Mouse (Mus musculus) neural tube, embryonic 13.5 days (tissue): ENCODE measurements around the gene Mknk2. TPM values are rescaled to one million over a fixed set of nuclear protein-coding genes. Genes with fewer than 3 reads are reported as not detected.

Experiments
- ATAC-seq: fragments of 200-750 bp; cut with Nextera tagmentation; 2 replicates; pipeline ENCODE4 v1.8.0; 2017; ENCODE audit warnings: low read depth, mild to moderate bottlenecking, moderate TSS enrichment, moderate library complexity
- H3K27ac ChIP-seq: fragments of 300-500 bp; sonication (generic); replicated peaks from 2 replicates; pipeline ENCODE4 v1.5.1; 2015; ENCODE audit warnings: moderate library complexity, mild to moderate bottlenecking, inconsistent platforms
- H3K27me3 ChIP-seq: fragments of 300-500 bp; sonication (generic); 2 replicates; pipeline ENCODE4 v1.6.1; 2015; ENCODE audit warnings: mild to moderate bottlenecking, inconsistent platforms
- H3K36me3 ChIP-seq: fragments of 300-500 bp; sonication (generic); 2 replicates; pipeline ENCODE4 v1.6.1; 2015; ENCODE audit warnings: mild to moderate bottlenecking, inconsistent platforms
- H3K4me1 ChIP-seq: fragments of 300-500 bp; sonication (generic); replicated peaks from 2 replicates; pipeline ENCODE4 v1.6.1; 2015; ENCODE audit warnings: inconsistent platforms
- H3K4me2 ChIP-seq: fragments of 300-500 bp; sonication (generic); 2 replicates; pipeline ENCODE4 v1.6.1; 2015; ENCODE audit warnings: inconsistent platforms, mild to moderate bottlenecking, moderate library complexity
- H3K4me3 ChIP-seq: fragments of 300-500 bp; sonication (generic); 2 replicates; pipeline ENCODE4 v1.5.1; 2015; ENCODE audit warnings: mild to moderate bottlenecking, inconsistent platforms
- H3K9ac ChIP-seq: fragments of 300-500 bp; sonication (generic); 2 replicates; pipeline ENCODE4 v1.6.1; 2015; ENCODE audit warnings: moderate library complexity, mild to moderate bottlenecking, inconsistent platforms
- H3K9me3 ChIP-seq: fragments of 300-500 bp; sonication (generic); 2 replicates; pipeline ENCODE4 v1.6.1; 2016; ENCODE audit warnings: inconsistent platforms
- WGBS: fragments of 180-500 bp; shearing (Covaris S2); methylation state at CpG from one replicate; pipeline ENCODE4 v1.1.7; 2015; 5-methylcytosine and 5-hydroxymethylcytosine counted together
- polyA plus RNA-seq: library from polyadenylated mRNA; unstranded; fragments of >200 nt; fragmentation: Nextera tagmentation; extraction: Ambion mirVana; gene quantifications from 2 replicates; pipeline ENCODE4 v1.2.1, GENCODE M21; 2015

Mknk2 gene
- polyA plus RNA-seq, 1 experiment from 2014 or later, result 61.4 TPM

DNA sequence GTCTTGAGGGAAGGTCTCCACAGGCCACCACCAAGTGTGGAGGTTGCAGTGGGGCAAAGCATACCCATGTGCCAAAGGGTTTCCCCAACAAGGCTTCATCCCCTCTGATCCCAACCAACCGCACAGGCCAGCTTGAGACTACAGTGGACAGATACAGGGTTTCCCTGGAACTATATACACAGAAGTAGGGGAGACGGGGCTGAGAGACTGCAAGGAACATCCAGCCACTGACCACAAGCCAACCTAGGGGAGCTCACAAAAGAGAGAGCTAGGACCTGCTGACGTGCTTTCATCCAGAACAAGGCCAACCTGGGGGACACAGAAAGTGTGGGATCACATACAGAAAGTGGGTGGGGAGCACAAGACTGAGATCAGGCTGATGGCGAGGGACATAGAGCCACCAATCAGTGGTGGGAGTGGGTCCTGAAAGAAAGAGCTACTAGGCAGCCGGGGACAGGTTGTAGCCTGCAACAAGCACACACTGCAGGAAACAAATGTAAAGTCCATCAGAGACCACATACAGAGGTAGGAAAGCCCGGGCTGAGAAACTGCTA is 3.0 kb downstream of the Mknk2 start:
- H3K9ac ChIP-seq, result peak overlapping the region; percentile 98
- peak overlapping the region; percentile 99 for H3K4me3 ChIP-seq
- WGBS, result 25% methylated on average over 6 of the region's 6 CpGs
- no peaks in the 10 kb centered on the region for H3K27me3 ChIP-seq
- H3K9me3 ChIP-seq, result no peaks in the 10 kb centered on the region
- peak overlapping the region; percentile 88 for H3K27ac ChIP-seq
- H3K36me3 ChIP-seq, result peaks cover 28% of the 10 kb centered on the region
- H3K4me1 ChIP-seq, result peaks cover 81% of the 10 kb centered on the region
- peak overlapping the region; percentile 86 for H3K4me2 ChIP-seq
- ATAC-seq, result no peak

GRCm38 (mm10) chr10:80674161-80674711 is 3.7 kb downstream of the Mknk2 start:
- no peak overlapping the region for H3K27ac ChIP-seq
- H3K9ac ChIP-seq, result peak overlapping the region; percentile 98
- no peaks in the 10 kb centered on the region for H3K27me3 ChIP-seq
- ATAC-seq, result no peak
- H3K9me3 ChIP-seq, result no peaks in the 10 kb centered on the region
- peaks cover 76% of the 10 kb centered on the region for H3K4me1 ChIP-seq
- WGBS, result 72% methylated on average over 5 of the region's 5 CpGs
- peaks cover 35% of the 10 kb centered on the region for H3K36me3 ChIP-seq
- peak overlapping the region; percentile 99 for H3K4me3 ChIP-seq
- H3K4me2 ChIP-seq, result peak overlapping the region; percentile 86

DNA sequence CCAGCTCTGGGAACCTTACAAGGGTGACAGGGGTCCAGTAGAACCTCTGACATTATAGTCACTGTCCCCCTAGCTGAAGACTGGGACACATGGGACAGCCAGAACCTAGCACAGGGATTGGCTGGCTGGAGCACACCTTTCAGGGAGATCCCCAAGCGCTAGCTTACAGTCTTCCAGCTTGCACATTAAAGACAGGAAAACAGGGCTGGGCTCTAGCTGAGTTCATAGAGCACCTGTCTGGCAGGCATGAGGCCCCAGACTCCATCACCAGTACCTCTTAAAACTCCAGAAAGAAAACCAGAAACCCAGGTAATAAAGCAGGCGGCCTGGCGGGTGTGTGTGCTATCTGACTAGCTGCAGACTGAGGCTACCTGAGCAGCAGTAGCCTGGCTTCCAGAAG is 4.2 kb downstream of the Mknk2 start:
- Histone ChIP-seq H3K9ac (peak overlapping the region; percentile 98), H3K4me2 (peak overlapping the region; percentile 86), H3K4me3 (peak overlapping the region; percentile 99), H3K27me3 (no peaks in the 10 kb centered on the region), H3K4me1 (peaks cover 71% of the 10 kb centered on the region), H3K27ac (no peak overlapping the region), H3K36me3 (peaks cover 41% of the 10 kb centered on the region), H3K9me3 (no peaks in the 10 kb centered on the region)
- WGBS, result 85% methylated on average over 3 of the region's 3 CpGs
- no peak for ATAC-seq

GRCm38 (mm10) chr10:80671936-80672690 is 5.8 kb downstream of the Mknk2 start:
- Histone ChIP-seq H3K4me1 (peaks cover 55% of the 10 kb centered on the region), H3K9ac (peak overlapping the region; percentile 98; the same call in 1 of the 2 replicates), H3K27ac (no peak overlapping the region), H3K27me3 (no peaks in the 10 kb centered on the region), H3K4me2 (0 out of 2 replicates have a peak overlapping the region, but pooled peaks have one; percentile 1), H3K4me3 (no peak overlapping the region), H3K36me3 (peaks cover 57% of the 10 kb centered on the region), H3K9me3 (no peaks in the 10 kb centered on the region)
- 80% methylated on average over 11 of the region's 11 CpGs for WGBS
- no peak for ATAC-seq

GRCm38 (mm10) chr10:80671251-80671650 is 6.7 kb downstream of the Mknk2 start:
- Histone ChIP-seq H3K9me3 (no peaks in the 10 kb centered on the region), H3K27me3 (no peaks in the 10 kb centered on the region), H3K27ac (no peak overlapping the region), H3K9ac (0 out of 2 replicates have a peak overlapping the region, but pooled peaks have one; percentile 34), H3K4me2 (no peak overlapping the region), H3K4me3 (no peak overlapping the region), H3K4me1 (peaks cover 54% of the 10 kb centered on the region), H3K36me3 (peaks cover 65% of the 10 kb centered on the region)
- 93% methylated on average over 4 of the region's 4 CpGs for WGBS
- no peak for ATAC-seq

- Histone ChIP-seq H3K27me3 (no peaks in the 10 kb centered on the region), H3K27ac (no peak overlapping the region), H3K4me3 (no peak overlapping the region), H3K9me3 (no peaks in the 10 kb centered on the region), H3K4me1 (peaks cover 62% of the 10 kb centered on the region), H3K4me2 (no peak overlapping the region), H3K9ac (no peak overlapping the region), H3K36me3 (peaks cover 72% of the 10 kb centered on the region)
- ATAC-seq, result no peak
- 92% methylated on average over 2 of the region's 2 CpGs for WGBS
Observed at GRCm38 (mm10) chr10:80670531-80670930, 7.4 kb downstream of the Mknk2 start.

GRCm38 (mm10) chr10:80669737-80670485 is 8.0 kb downstream of the Mknk2 start:
- no peak overlapping the region for H3K4me3 ChIP-seq
- peaks cover 77% of the 10 kb centered on the region for H3K36me3 ChIP-seq
- 99% methylated on average over 7 of the region's 7 CpGs for WGBS
- no peak for ATAC-seq
- no peak overlapping the region for H3K4me2 ChIP-seq
- H3K27ac ChIP-seq, result no peak overlapping the region
- H3K9ac ChIP-seq, result no peak overlapping the region
- H3K9me3 ChIP-seq, result no peaks in the 10 kb centered on the region
- H3K4me1 ChIP-seq, result peaks cover 63% of the 10 kb centered on the region
- no peaks in the 10 kb centered on the region for H3K27me3 ChIP-seq

DNA sequence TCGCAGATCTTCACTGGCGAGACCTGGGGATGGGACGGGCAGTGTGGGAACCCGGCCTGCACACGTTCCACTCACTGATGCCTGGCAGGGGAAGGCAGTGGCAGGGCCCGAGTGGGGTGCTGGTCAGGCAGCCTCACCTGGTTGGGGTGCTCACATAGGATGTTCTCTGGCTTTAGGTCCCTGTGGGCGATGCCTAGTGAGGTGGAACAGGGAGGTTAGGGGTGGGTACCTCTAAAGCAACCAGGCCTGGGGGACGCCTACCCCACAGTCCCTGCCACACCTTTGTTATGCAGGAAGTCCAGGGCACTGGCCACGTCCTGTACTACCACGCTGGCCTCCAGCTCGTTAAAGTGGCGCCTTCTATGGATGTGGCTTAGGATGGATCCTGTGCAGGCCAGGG is 8.9 kb downstream of the Mknk2 start:
- Histone ChIP-seq H3K27ac (no peak overlapping the region), H3K27me3 (no peaks in the 10 kb centered on the region), H3K36me3 (peaks cover 77% of the 10 kb centered on the region), H3K4me2 (no peak overlapping the region), H3K9me3 (no peaks in the 10 kb centered on the region), H3K9ac (peak overlapping the region; percentile 17; the same call in 1 of the 2 replicates), H3K4me1 (peaks cover 60% of the 10 kb centered on the region), H3K4me3 (no peak overlapping the region)
- 90% methylated on average over 12 of the region's 12 CpGs for WGBS
- ATAC-seq, result no peak

DNA sequence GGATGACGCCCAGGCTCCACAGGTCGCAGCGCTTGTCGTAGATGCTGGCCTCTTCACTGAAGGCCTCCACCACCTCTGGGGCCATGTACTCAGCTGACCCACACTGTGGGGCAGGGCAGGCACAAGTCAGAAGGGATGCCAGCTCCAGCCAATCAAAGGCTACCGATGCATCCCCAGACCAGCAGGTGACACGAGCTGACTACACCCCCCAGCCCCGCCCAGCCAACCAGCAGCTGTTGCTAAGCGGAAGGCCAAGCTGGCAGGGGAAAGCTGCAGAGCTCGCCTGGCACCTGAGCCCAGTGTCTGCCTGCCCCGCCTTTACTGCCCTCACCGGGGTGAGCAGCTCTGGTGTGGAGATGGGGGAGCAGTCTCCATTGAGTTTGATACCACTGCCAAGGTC is 9.3 kb downstream of the Mknk2 start:
- Histone ChIP-seq H3K36me3 (peaks cover 77% of the 10 kb centered on the region), H3K27ac (no peak overlapping the region), H3K27me3 (no peaks in the 10 kb centered on the region), H3K4me1 (peaks cover 58% of the 10 kb centered on the region), H3K4me3 (no peak overlapping the region), H3K9ac (no peak overlapping the region), H3K9me3 (no peaks in the 10 kb centered on the region), H3K4me2 (no peak overlapping the region)
- 84% methylated on average over 11 of the region's 11 CpGs for WGBS
- no peak for ATAC-seq

DNA sequence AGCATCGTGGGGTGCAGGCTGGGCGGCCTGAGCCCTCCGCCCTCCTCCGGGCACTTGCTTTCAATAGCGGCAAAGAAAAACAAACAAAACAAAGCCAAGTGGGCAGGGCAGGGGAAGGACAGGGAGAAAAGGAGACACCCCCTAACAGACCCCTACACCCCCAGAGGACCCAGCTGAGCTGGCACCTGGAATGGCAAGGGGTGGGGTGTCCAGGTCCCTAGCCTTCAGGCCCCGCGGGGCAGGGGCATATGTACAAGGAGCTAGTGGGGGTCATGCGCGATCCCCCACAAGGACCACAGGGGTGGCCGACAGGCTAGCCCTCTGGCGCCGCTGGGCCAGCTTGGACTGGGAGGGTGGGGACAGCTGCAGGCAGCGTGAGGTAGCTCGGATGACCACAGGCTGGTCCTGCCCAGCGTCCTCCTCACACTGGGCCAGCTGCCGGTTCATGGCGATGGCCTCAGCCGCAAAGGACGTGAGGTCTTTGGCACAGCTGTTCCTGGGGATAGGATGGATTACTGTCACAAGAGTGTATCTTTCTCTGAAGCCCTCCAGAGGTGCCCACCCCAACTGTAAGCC is 11.0 kb downstream of the Mknk2 start:
- peaks cover 49% of the 10 kb centered on the region for H3K4me1 ChIP-seq
- no peak overlapping the region for H3K9ac ChIP-seq
- no peak overlapping the region for H3K4me2 ChIP-seq
- H3K27me3 ChIP-seq, result no peaks in the 10 kb centered on the region
- H3K4me3 ChIP-seq, result no peak overlapping the region
- ATAC-seq, result no peak
- H3K36me3 ChIP-seq, result peaks cover 69% of the 10 kb centered on the region
- no peak overlapping the region for H3K27ac ChIP-seq
- 87% methylated on average over 19 of the region's 19 CpGs for WGBS
- H3K9me3 ChIP-seq, result no peaks in the 10 kb centered on the region

GRCm38 (mm10) chr10:80665981-80666733 is 11.8 kb downstream of the Mknk2 start:
- ATAC-seq, result no peak
- H3K4me3 ChIP-seq, result no peak overlapping the region
- H3K4me1 ChIP-seq, result peaks cover 42% of the 10 kb centered on the region
- H3K9ac ChIP-seq, result no peak overlapping the region
- no peak overlapping the region for H3K4me2 ChIP-seq
- 82% methylated on average over 10 of the region's 10 CpGs for WGBS
- H3K27me3 ChIP-seq, result no peaks in the 10 kb centered on the region
- 0 out of 2 replicates have a peak overlapping the region, but pooled peaks have one; percentile 9 for H3K27ac ChIP-seq
- no peaks in the 10 kb centered on the region for H3K9me3 ChIP-seq
- H3K36me3 ChIP-seq, result peaks cover 61% of the 10 kb centered on the region
